Mouse (Mus musculus) lung, adult 2 months (tissue): ENCODE measurements around the gene Shisa6. TPM values are rescaled to one million over a fixed set of nuclear protein-coding genes. Genes with fewer than 3 reads are reported as not detected.
"Not testable (repeated sequence)": the region's sequence is repeated elsewhere in the genome, so short reads cannot be mapped to it uniquely, and the experiment has no call there.

Source experiments
- DNase-seq: peaks from one replicate; pipeline ENCODE4 v3.0.0; 2022
- H3K4me1 ChIP-seq: fragments of 200-500 bp; 2 replicates; pipeline ENCODE4 v1.6.1; 2011; ENCODE audit warnings: low read length; ENCODE audit not compliant: control insufficient read depth, insufficient read depth
- H3K4me3 ChIP-seq: fragments of 200-500 bp; replicated peaks from 2 replicates; pipeline ENCODE3; 2011; ENCODE audit warnings: low read depth, mild to moderate bottlenecking, control low read depth, low read length; ENCODE audit errors: extremely low read depth
- CTCF ChIP-seq: fragments of 200-500 bp; IDR thresholded peaks from 2 replicates; pipeline ENCODE4 v1.5.1; 2011; ENCODE audit warnings: mild to moderate bottlenecking, low read length, control low read depth; ENCODE audit not compliant: insufficient read depth
- POLR2A ChIP-seq: fragments of 200-500 bp; IDR thresholded peaks from 2 replicates; pipeline ENCODE4 v1.6.1; 2011; ENCODE audit warnings: low read depth, mild to moderate bottlenecking, control low read depth, low read length, borderline replicate concordance; ENCODE audit errors: extremely low read depth
- WGBS: fragments of 180-500 bp; shearing (Covaris S2); methylation state at CpG from one replicate; pipeline ENCODE4 v1.1.7; 2018; 5-methylcytosine and 5-hydroxymethylcytosine counted together
- polyA plus RNA-seq: library from polyadenylated mRNA; depleted of rRNA; stranded (reverse); fragments of >200 nt; gene quantifications from 2 replicates; pipeline ENCODE4 v1.2.3, GENCODE M21; 2012

Gene Shisa6
- polyA plus RNA-seq, 1 experiment: 0.17 TPM

DNA sequence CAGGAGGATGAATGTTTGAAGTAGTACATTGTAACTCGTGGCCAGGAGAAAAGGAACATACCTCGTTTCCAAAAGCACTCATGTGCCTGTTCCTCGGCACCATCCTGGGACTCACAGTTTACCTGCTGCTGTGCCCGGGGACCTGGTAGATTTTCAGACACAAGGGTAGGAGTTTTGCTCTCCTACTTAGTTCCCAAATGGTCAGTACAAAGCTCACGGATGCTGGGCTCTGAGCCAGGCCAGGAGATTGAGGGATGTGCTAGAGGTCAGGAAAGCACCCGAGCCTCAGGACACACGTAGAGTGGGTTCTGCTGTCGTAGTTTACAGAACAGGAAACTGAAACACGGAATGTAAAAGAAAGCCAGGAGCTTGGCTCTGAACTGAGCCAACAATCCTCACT lies 29.5 kb downstream of the Shisa6 start:
- no peak for DNase-seq
- TF ChIP-seq CTCF: no peak
- TF ChIP-seq POLR2A: no peak
- no peaks in the 10 kb centered on the region for H3K4me1 ChIP-seq
- WGBS: 61% methylated on average over 9 of the region's 9 CpGs
- no peak overlapping the region for H3K4me3 ChIP-seq

GRCm38 (mm10) chr11:66494391-66494790 lies 31.4 kb downstream of the Shisa6 start:
- Histone ChIP-seq H3K4me1 (no peaks in the 10 kb centered on the region), H3K4me3 (no peak overlapping the region)
- TF ChIP-seq POLR2A: no peak
- TF ChIP-seq CTCF: no peak
- whole genome bisulfite sequencing: 86% methylated on average over 3 of the region's 3 CpGs
- no peak for DNase-seq

GRCm38 (mm10) chr11:66487765-66488164 lies 38.0 kb downstream of the Shisa6 start:
- TF ChIP-seq CTCF (no peak), POLR2A (no peak)
- Histone ChIP-seq H3K4me1 (no peaks in the 10 kb centered on the region), H3K4me3 (no peak overlapping the region)
- no peak for DNase-seq
- 74% methylated on average over 4 of the region's 4 CpGs for WGBS

DNA sequence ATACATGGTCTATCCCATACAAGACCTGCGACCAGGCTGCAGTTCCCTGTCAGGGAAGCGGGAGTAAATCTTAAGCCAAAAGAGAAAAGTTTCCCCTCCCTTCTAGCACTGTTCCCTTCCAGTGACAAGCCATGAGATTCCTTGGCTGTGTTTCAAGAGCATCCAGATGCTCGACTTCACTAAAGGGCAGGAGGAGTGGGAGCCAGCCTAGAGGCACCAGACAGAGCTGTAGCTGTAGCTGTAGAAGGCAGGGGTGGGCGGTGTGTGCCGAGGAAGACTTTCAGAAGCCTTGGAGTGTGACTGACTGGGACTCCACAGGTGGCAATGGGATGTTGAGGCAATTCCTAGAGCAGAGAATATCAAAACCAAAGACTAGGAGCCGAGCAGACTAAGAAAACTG lies 43.3 kb downstream of the Shisa6 start:
- TF ChIP-seq POLR2A (no peak), CTCF (no peak)
- WGBS: 63% methylated on average over 6 of the region's 6 CpGs
- H3K4me3 ChIP-seq: no peak overlapping the region
- no peaks in the 10 kb centered on the region for H3K4me1 ChIP-seq
- DNase-seq: no peak

DNA sequence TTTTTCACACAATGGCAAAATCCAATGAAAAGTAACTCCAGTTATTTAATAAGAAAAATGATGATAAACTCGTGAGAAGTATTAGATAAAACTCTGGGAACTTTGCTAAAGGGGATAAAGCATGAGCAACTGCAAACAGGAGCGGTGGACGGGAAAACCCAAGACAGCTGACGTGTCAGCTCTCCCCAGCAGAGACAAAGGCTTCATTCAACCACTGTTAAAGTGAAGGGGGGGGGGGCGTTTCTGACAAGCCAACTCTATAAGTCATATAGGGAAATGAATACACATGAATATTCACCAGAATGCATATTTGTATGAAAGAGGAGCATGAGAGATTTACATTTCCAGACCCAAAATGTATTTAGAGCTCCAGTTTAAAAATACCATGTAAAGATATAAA lies 83.1 kb downstream of the Shisa6 start:
- TF ChIP-seq CTCF (no peak), POLR2A (no peak)
- no peak for DNase-seq
- 56% methylated on average over 5 of the region's 5 CpGs for WGBS
- no peak overlapping the region for H3K4me3 ChIP-seq
- no peaks in the 10 kb centered on the region for H3K4me1 ChIP-seq

DNA sequence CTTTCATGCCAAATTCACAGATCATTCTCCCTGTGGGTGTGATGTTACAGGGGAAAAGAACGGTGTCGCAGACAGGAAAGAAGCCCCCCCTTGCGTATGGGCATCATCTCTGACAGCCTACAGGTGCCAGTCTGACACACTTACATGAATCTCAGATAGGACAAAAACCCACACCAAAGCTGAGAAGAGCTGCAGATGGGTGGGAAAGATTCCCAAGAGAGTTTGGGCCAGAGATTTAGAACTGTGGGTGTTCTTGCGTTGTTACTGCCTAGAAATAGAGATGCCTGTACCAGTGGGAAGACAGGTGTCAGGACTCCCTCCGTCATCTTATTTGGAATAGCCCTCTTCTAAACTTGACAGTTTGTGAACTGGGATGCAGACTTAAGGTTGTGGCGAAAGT lies 99.6 kb downstream of the Shisa6 start:
- 91% methylated on average over 6 of the region's 6 CpGs for WGBS
- TF ChIP-seq CTCF (no peak), POLR2A (no peak)
- Histone ChIP-seq H3K4me1 (no peaks in the 10 kb centered on the region; the same call in 1 of the 2 replicates), H3K4me3 (no peak overlapping the region)
- DNase-seq: no peak

DNA sequence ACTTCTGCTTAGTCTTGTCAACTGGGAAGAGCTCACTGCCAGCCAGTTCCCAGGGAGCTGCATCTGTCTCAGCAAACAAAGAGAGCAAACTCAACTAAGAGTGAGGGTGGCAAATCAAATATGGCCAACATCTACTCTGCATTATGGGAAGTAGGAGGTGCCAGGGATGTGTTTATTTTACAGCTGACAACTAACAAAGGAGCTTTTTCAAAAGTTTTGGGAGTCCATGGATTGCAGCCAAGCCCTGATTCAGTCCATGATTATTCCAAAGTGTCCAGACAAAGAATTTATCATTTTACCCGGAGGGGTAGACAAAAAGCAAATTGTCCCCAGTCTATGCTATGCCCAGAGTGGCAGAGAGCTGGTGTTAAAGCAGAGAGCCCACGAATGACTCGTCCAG lies 107.5 kb downstream of the Shisa6 start:
- Histone ChIP-seq H3K4me3 (no peak overlapping the region), H3K4me1 (no peaks in the 10 kb centered on the region)
- WGBS: 48% methylated on average over 3 of the region's 3 CpGs
- no peak for TF ChIP-seq CTCF
- TF ChIP-seq POLR2A: no peak
- no peak for DNase-seq

GRCm38 (mm10) chr11:66408721-66409120 lies 117.0 kb downstream of the Shisa6 start:
- not testable (repeated sequence) for DNase-seq, H3K4me1 ChIP-seq, H3K4me3 ChIP-seq
- 34% methylated on average over 6 of the region's 6 CpGs for WGBS

GRCm38 (mm10) chr11:66400036-66400435 lies 125.7 kb downstream of the Shisa6 start:
- WGBS: 86% methylated on average over 7 of the region's 7 CpGs
- Histone ChIP-seq H3K4me3 (no peak overlapping the region), H3K4me1 (no peaks in the 10 kb centered on the region; the same call in 1 of the 2 replicates)
- DNase-seq: no peak
- TF ChIP-seq POLR2A: no peak
- no peak for TF ChIP-seq CTCF

- WGBS: 44% methylated on average over 3 of the region's 3 CpGs
- Histone ChIP-seq H3K4me3 (no peak overlapping the region), H3K4me1 (no peaks in the 10 kb centered on the region)
- TF ChIP-seq POLR2A (no peak), CTCF (no peak)
- DNase-seq: no peak
Observed at GRCm38 (mm10) chr11:66387561-66387960, 138.2 kb downstream of the Shisa6 start.

GRCm38 (mm10) chr11:66371796-66372195 lies 154.0 kb downstream of the Shisa6 start:
- Histone ChIP-seq H3K4me1 (no peaks in the 10 kb centered on the region), H3K4me3 (no peak overlapping the region)
- no peak for DNase-seq
- WGBS: 61% methylated on average over 3 of the region's 3 CpGs
- no peak for TF ChIP-seq CTCF
- TF ChIP-seq POLR2A: no peak
